Mouse (Mus musculus): Measurements from ENCODE around the gene Gm3404.
"Not testable (repeated sequence)": the region's sequence is repeated elsewhere in the genome, so short reads cannot be mapped to it uniquely, and the experiment has no call there.

- not testable (repeated sequence) for TF ChIP-seq CTCF (IDR thresholded peaks at IDR 0.05; ENCODE audit: extremely low read depth, insufficient read depth, insufficient read length, insufficient replicate concordance); POLR2A (IDR thresholded peaks at IDR 0.05; ENCODE audit: low read depth, low read length)
These were observed 44.6 kb downstream of the Gm3404 start for GRCm38 (mm10) chr5:146570179-146570578.
